Mouse (Mus musculus) hindbrain, embryonic 10.5 days (tissue): ENCODE results near the gene Prepl. TPM values are rescaled to one million over a fixed set of nuclear protein-coding genes. Genes with fewer than 3 reads are reported as not detected.

Experiments
- DNase-seq: peaks from one replicate; pipeline ENCODE4 v3.0.0-alpha.2; 2017; ENCODE audit warnings: low spot score
- H3K27ac ChIP-seq: fragments of 300-500 bp; sonication (generic); 2 replicates; pipeline ENCODE4 v1.5.1; 2016; ENCODE audit warnings: mild to moderate bottlenecking, moderate library complexity
- H3K27me3 ChIP-seq: fragments of 300-500 bp; sonication (generic); 2 replicates; pipeline ENCODE4 v1.6.1; 2016; ENCODE audit warnings: mild to moderate bottlenecking; ENCODE audit not compliant: poor library complexity, insufficient read depth, severe bottlenecking
- H3K36me3 ChIP-seq: fragments of 300-500 bp; sonication (generic); 2 replicates; pipeline ENCODE4 v1.6.1; 2016; ENCODE audit warnings: mild to moderate bottlenecking, moderate library complexity
- H3K4me1 ChIP-seq: fragments of 300-500 bp; sonication (generic); replicated peaks from 2 replicates; pipeline ENCODE4 v1.6.1; 2016; ENCODE audit warnings: mild to moderate bottlenecking
- H3K4me3 ChIP-seq: fragments of 300-500 bp; sonication (generic); 2 replicates; pipeline ENCODE4 v1.5.1; 2016; ENCODE audit warnings: mild to moderate bottlenecking, moderate library complexity
- H3K9me3 ChIP-seq: fragments of 300-500 bp; sonication (generic); 2 replicates; pipeline ENCODE4 v1.6.1; 2016; ENCODE audit warnings: mild to moderate bottlenecking, moderate library complexity
- WGBS: fragments of 180-500 bp; shearing (Covaris S2); methylation state at CpG from one replicate; pipeline ENCODE4 v1.1.7; 2016; 5-methylcytosine and 5-hydroxymethylcytosine counted together
- polyA plus RNA-seq: library from polyadenylated mRNA; unstranded; fragments of >200 nt; fragmentation: Nextera tagmentation; extraction: Ambion mirVana; gene quantifications from 2 replicates; pipeline ENCODE4 v1.2.1, GENCODE M21; 2016

Prepl gene
- polyA plus RNA-seq, 1 experiment from 2014 or later, result 42.3 TPM

GRCm38 (mm10) chr17:85030651-85031050 lies 59.4 kb downstream of the Prepl start:
- DNase-seq, result no peak
- 81% methylated on average over 5 of the region's 5 CpGs for WGBS
- no peaks in the 10 kb centered on the region for H3K4me1 ChIP-seq

GRCm38 (mm10) chr17:85028797-85029196 lies 61.2 kb downstream of the Prepl start:
- H3K4me3 ChIP-seq, result no peak overlapping the region

More at GRCm38 (mm10) chr17:85030651-85031050, 59.4 kb downstream of the Prepl start:
- no peaks in the 10 kb centered on the region for H3K27me3 ChIP-seq
- no peak overlapping the region for H3K27ac ChIP-seq
- H3K36me3 ChIP-seq, result no peaks in the 10 kb centered on the region
- H3K4me3 ChIP-seq, result no peak overlapping the region
- no peaks in the 10 kb centered on the region for H3K9me3 ChIP-seq

GRCm38 (mm10) chr17:85028093-85028739 lies 61.8 kb downstream of the Prepl start, which contains the start of gene Slc3a1:
Gene Slc3a1 (plus strand): TSS chr17:85028376.
- Histone ChIP-seq H3K4me1 (no peaks in the 10 kb centered on the region), H3K27ac (no peak within 1 kb of the TSS), H3K4me3 (no peak within 1 kb of the TSS), H3K27me3 (no peaks in the 10 kb centered on the region), H3K9me3 (no peaks in the 10 kb centered on the region), H3K36me3 (peaks cover 9% of the 10 kb centered on the region; the same call in 1 of the 2 replicates)
- WGBS, result 88% methylated on average over 20 of the region's 20 CpGs
- no peak for DNase-seq

More at GRCm38 (mm10) chr17:85028797-85029196, 61.2 kb downstream of the Prepl start:
- Histone ChIP-seq H3K4me1 (no peaks in the 10 kb centered on the region), H3K36me3 (peaks cover 9% of the 10 kb centered on the region; the same call in 1 of the 2 replicates), H3K27ac (no peak overlapping the region), H3K9me3 (no peaks in the 10 kb centered on the region), H3K27me3 (no peaks in the 10 kb centered on the region)
- 95% methylated on average over 10 of the region's 10 CpGs for WGBS
- DNase-seq, result no peak

- Histone ChIP-seq H3K27me3 (no peaks in the 10 kb centered on the region), H3K4me1 (no peaks in the 10 kb centered on the region), H3K4me3 (no peak overlapping the region), H3K27ac (no peak overlapping the region), H3K36me3 (peaks cover 9% of the 10 kb centered on the region; the same call in 1 of the 2 replicates), H3K9me3 (no peaks in the 10 kb centered on the region)
- 89% methylated on average over 3 of the region's 3 CpGs for WGBS
- no peak for DNase-seq
These were observed 62.8 kb downstream of the Prepl start for GRCm38 (mm10) chr17:85027247-85027646.

GRCm38 (mm10) chr17:85026436-85026835 lies 63.6 kb downstream of the Prepl start:
- Histone ChIP-seq H3K27me3 (no peaks in the 10 kb centered on the region), H3K4me1 (no peaks in the 10 kb centered on the region), H3K27ac (no peak overlapping the region), H3K9me3 (no peaks in the 10 kb centered on the region), H3K4me3 (no peak overlapping the region), H3K36me3 (peaks cover 9% of the 10 kb centered on the region; the same call in 1 of the 2 replicates)
- no peak for DNase-seq
- WGBS, result 93% methylated on average over 6 of the region's 6 CpGs

- H3K27ac ChIP-seq, result no peak overlapping the region
- 95% methylated on average over 6 of the region's 6 CpGs for WGBS
- peaks cover 9% of the 10 kb centered on the region; the same call in 1 of the 2 replicates for H3K36me3 ChIP-seq
- no peaks in the 10 kb centered on the region for H3K4me1 ChIP-seq
- H3K27me3 ChIP-seq, result no peaks in the 10 kb centered on the region
- no peak overlapping the region for H3K4me3 ChIP-seq
- no peak for DNase-seq
- H3K9me3 ChIP-seq, result no peaks in the 10 kb centered on the region
These were observed 64.9 kb downstream of the Prepl start for GRCm38 (mm10) chr17:85025151-85025550.

- Histone ChIP-seq H3K27ac (no peak overlapping the region), H3K4me3 (no peak overlapping the region), H3K36me3 (peaks cover 9% of the 10 kb centered on the region; the same call in 1 of the 2 replicates), H3K4me1 (no peaks in the 10 kb centered on the region), H3K27me3 (no peaks in the 10 kb centered on the region), H3K9me3 (no peaks in the 10 kb centered on the region)
- WGBS, result 94% methylated on average over 8 of the region's 8 CpGs
- DNase-seq, result no peak
These were observed 65.8 kb downstream of the Prepl start for GRCm38 (mm10) chr17:85024237-85024636.

- WGBS, result 66% methylated on average over 22 of the region's 22 CpGs
- H3K27me3 ChIP-seq, result no peaks in the 10 kb centered on the region
- no peak overlapping the region for H3K27ac ChIP-seq
- DNase-seq, result peak; percentile 35
- H3K9me3 ChIP-seq, result no peaks in the 10 kb centered on the region
- no peak overlapping the region for H3K4me3 ChIP-seq
- peaks cover 9% of the 10 kb centered on the region; the same call in 1 of the 2 replicates for H3K36me3 ChIP-seq
- no peaks in the 10 kb centered on the region for H3K4me1 ChIP-seq
These were observed 66.5 kb downstream of the Prepl start for GRCm38 (mm10) chr17:85023247-85024167.

- no peaks in the 10 kb centered on the region for H3K27me3 ChIP-seq
- no peak for DNase-seq
- H3K36me3 ChIP-seq, result peaks cover 9% of the 10 kb centered on the region; the same call in 1 of the 2 replicates
- no peak overlapping the region for H3K27ac ChIP-seq
- WGBS, result 86% methylated on average over 3 of the region's 3 CpGs
- no peaks in the 10 kb centered on the region for H3K4me1 ChIP-seq
- H3K4me3 ChIP-seq, result no peak overlapping the region
- H3K9me3 ChIP-seq, result no peaks in the 10 kb centered on the region
These were observed 69.7 kb downstream of the Prepl start for GRCm38 (mm10) chr17:85020343-85020742.

GRCm38 (mm10) chr17:85018794-85019193 lies 71.2 kb downstream of the Prepl start:
- no peak overlapping the region for H3K27ac ChIP-seq
- H3K9me3 ChIP-seq, result no peaks in the 10 kb centered on the region
- H3K27me3 ChIP-seq, result no peaks in the 10 kb centered on the region
- 83% methylated on average over 5 of the region's 5 CpGs for WGBS
- no peaks in the 10 kb centered on the region; the same call in 1 of the 2 replicates for H3K36me3 ChIP-seq
- H3K4me1 ChIP-seq, result no peaks in the 10 kb centered on the region
- DNase-seq, result no peak
- no peak overlapping the region for H3K4me3 ChIP-seq

- no peaks in the 10 kb centered on the region for H3K4me1 ChIP-seq
- DNase-seq, result no peak
- WGBS, result 94% methylated on average over 3 of the region's 3 CpGs
- no peak overlapping the region for H3K27ac ChIP-seq
- H3K27me3 ChIP-seq, result no peaks in the 10 kb centered on the region
- H3K36me3 ChIP-seq, result no peaks in the 10 kb centered on the region; the same call in 1 of the 2 replicates
- H3K9me3 ChIP-seq, result no peaks in the 10 kb centered on the region
- H3K4me3 ChIP-seq, result no peak overlapping the region
These were observed 71.7 kb downstream of the Prepl start for GRCm38 (mm10) chr17:85018344-85018743.

GRCm38 (mm10) chr17:85014632-85015031 lies 75.4 kb downstream of the Prepl start:
- Histone ChIP-seq H3K27me3 (no peaks in the 10 kb centered on the region), H3K9me3 (no peaks in the 10 kb centered on the region), H3K4me3 (no peak overlapping the region), H3K36me3 (peaks cover 29% of the 10 kb centered on the region), H3K4me1 (no peaks in the 10 kb centered on the region), H3K27ac (no peak overlapping the region)
- 95% methylated on average over 3 of the region's 3 CpGs for WGBS
- no peak for DNase-seq

- H3K27ac ChIP-seq, result no peak overlapping the region
- H3K4me1 ChIP-seq, result no peaks in the 10 kb centered on the region
- 86% methylated on average over 6 of the region's 6 CpGs for WGBS
- H3K36me3 ChIP-seq, result peaks cover 31% of the 10 kb centered on the region
- no peak for DNase-seq
- no peak overlapping the region for H3K4me3 ChIP-seq
- no peaks in the 10 kb centered on the region for H3K9me3 ChIP-seq
- H3K27me3 ChIP-seq, result no peaks in the 10 kb centered on the region
These were observed 76.6 kb downstream of the Prepl start for GRCm38 (mm10) chr17:85013485-85013884.
